Mouse (Mus musculus): ENCODE results near the gene Svep1.

GRCm38 (mm10) chr4:58050276-58050675 lies 156.4 kb downstream of the Svep1 start:
- no peak for TF ChIP-seq CTCF (IDR thresholded peaks at IDR 0.05; ENCODE audit: borderline replicate concordance, insufficient read depth, low read length)
- no peak for TF ChIP-seq POLR2A (IDR thresholded peaks at IDR 0.05; ENCODE audit: low read depth, low read length)
